Mouse (Mus musculus): ENCODE measurements around the gene Yeats4.

Yeats4 gene

DNA sequence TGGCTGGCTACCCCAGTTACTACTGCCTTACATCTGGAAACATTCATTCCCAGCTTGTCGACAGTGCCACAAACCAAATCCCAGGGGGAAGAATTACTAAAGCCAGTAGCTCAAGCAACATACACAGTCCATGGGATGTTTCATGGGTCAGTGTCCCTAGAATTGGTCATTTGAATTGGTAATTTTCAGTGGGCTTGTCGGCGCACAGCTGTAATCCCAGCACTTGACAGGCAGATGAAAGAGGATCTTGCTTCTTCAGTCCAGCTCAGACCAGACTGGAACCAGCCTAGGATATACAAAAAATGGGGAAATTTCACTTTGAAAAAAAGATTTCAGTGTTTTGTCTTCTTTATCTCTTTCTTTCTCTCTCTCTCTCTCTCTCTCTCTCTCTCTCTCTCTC is 24.6 kb downstream of the Yeats4 start:
- DNase-seq, result no peak

DNA sequence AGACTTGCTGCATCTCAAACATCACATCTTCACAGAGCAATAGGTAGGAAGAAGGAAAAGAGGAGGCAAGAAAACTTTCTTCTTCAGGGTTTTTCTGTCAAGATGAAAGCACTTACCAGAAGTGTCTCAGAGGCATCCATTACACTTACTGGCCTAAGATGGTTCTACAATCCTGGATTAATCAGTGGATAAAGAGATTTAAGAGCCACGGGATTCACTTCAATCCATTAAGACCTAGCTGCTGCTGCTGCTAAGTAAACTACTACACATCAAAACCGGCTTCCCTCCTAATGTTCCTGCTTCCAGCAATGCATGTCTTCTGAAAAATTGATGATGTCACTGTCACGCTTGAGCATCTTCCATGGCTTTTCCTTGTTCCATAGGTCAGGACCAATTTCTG is 27.6 kb downstream of the Yeats4 start:
- DNase-seq, result no peak

DNA sequence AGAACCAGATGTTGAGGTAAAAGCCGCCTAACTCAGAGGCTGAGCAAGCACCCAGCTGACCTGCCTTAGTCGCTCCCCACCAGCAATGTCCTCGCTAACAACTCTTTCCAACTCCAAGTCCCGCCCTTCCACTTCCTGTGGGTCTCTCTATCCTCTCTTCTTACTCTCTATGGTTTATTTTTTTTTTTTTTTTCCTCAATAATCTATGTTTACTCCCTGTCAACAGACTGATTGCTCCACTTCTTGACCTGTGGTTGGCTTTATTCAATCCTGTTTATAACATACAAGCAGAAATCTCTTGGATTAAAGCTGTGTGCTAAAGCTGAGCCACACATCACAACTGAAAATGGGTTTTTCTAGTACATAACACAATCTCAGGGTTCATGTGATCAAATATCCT is 28.6 kb downstream of the Yeats4 start:
- no peak for DNase-seq

DNA sequence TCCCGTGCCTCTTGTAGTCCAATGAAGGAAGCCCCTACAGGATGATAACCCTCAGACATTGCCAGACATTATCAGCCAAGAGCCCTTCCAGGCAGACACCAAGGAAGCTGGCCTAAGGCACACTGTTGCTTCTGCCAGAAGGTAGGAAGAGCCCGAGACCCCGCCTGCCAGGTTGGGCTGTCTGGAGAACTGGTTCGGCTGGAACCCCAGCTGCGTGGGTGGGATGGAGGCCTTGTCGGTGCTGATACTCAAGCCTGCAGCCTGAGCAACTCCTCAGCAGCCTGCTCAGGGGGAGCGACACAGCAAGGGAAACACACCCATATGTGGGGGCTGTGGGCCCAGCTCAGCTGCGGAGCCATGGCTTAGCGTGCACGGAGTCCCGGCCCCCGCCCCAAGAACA is 29.3 kb downstream of the Yeats4 start:
- DNase-seq, result no peak

DNA sequence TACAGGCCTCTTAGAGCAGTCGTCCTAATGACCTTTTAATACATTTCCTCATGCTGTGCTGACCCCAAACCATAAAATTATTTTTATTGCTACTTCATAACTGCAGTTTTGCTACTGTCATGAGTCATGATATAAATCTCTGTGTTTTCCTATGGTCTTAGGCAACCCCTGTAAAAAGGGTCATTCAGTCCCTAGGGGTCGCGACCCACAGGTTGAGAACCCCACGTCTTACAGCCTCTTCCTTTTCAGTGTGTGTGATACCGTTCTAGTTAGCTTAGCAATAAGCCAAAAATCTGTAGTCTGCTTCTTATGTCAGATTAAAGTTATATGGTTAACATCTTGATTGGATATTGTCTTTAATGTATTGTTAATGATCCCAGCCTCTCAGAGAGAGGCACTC is 30.9 kb downstream of the Yeats4 start:
- DNase-seq, result no peak

DNA sequence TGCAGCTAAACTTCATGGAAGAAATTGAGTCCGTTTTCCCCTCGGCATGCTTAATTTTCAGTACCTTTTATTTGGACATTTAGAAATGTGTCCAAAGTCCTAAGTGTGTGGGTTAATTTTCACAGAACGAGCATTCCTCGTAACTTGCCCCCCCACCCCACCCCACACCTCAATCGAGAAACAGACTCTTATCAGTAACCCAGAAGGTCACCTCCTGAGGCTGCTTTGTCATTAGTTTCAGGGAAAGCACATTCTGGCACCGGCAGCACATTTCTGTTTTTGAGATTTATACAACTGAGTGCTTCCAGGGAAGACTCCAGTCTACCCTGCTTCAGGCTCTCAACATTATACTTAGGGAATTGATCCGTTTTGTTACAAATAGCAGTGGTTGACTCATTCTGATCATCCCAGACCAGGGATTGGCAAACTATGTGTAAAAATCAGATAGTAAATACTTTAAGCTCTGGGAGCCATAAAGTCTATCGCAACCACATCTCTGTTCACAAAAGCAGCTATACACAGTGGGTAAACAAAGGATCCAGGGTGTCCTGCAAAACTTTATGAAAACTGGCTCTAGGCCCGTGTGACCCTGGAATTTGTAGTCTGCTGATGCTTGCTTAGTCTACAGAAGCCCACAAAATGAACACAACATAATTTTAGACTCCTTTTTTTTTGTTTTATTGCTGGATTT is 38.8 kb downstream of the Yeats4 start:
- DNase-seq, result no peak

DNA sequence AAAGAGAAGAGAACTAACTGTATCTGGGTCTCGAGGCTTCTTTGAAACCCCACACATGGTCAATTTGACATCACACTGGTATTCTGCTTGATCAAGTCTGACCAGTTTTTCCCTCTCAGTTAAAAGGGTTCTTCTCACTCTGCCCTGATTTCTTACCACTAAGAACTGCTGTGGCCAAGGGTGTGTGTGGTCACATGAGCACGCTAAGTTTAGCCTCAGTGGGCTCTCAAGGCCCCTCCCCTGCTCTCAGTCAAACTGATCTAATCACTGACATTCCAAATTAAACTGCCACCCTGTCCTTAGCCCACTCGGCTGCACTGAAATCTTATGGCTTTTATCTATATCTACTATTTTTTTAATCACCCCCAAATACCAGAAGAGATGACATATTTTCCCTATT is 43.2 kb downstream of the Yeats4 start:
- DNase-seq, result no peak

DNA sequence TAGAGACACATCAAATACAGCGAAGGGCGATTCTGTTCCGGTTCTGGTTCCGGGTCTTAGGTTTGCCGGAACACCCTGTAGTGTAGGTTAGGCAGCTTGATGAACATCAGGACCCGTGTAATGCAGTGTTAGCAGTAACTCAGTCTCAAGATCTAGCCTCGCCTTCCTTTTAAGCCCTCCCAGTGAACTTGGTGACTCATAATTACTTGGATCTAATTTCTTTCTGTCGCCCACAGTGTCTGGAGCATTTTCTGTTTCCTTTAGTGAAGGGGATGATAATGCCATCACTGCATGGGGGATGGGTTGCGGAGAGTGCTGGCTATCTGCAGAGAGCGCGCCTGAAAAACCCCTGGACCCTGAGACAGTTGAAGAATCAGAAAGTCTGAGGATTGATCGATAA is 49.7 kb downstream of the Yeats4 start:
- DNase-seq, result no peak

DNA sequence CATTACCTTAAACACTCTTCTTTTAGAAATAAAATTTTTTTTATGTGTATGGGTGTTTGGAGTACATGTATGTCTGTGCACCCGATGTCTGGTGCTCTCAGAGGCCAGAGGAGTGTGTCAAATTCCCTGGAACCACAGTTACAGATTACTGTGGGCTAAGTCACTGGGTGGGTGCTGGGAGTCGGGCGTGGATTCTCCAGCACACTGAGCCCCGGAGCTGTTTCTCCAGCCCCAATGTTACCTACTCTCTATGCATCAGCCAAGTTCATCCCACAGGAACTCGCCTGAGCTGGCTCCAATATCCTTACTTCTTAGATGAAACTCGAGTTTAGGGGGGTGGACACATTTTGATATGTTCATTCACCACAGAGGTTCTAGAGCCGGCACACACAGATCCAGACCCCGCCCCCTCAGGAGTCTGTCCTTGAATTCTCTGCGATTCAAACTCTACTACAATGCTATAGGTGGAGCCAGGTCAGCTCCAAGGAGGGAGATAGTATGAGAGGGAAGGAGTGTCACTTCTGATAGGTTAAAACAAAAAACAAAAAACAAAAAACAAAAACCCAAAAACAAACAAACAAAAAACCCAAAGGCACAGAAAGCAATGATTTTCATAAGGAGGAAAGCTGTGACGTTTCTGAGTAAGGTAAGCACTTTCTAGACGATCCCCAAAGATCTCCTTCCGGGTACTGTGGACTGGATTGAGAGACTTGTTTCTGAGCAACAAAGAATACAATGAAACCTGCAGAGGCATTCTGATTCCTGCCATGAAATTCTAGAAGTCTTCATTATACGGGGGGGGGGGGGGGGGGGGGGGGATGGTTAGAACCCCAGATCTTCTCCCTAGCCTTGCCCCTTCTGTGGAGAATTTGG is 50.5 kb downstream of the Yeats4 start:
- no peak for DNase-seq

DNA sequence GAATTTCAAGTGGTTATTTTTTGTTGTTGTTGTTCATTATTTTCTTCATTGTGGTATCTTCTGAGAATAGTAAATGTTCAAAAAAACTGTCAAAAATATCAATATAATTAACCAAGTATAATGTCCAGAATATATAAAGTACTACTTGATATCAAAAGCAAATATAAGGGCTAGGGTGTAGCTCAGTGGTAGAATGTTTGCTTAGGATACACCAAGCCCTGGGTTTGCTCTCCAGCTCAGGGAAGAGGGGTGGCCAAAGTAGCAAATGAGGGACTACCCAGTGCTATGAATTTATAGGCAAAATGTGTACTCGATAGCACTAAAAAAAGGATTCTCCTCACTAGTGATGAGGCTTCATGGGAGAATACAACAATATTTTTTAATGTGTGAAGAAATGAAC is 51.2 kb downstream of the Yeats4 start:
- no peak for DNase-seq

DNA sequence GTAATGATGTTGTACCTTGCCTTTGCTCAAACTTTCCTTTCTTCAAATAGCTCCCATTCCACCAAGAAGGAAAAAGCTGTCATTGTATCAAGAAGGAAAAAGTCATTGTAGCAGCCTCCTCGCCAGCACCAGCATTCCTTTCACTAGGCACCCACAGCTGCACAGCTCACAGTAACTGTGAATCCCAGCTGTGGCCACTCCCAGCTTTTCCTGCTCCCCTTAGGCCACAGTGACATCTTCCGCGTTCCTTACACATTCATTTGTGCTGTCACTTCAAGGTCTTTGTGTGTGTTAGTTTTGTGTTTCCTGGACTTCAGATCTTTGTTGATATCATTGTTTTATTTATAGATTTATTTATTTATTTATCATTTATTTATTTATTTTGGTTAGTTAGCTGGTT is 52.2 kb downstream of the Yeats4 start:
- DNase-seq, result no peak

DNA sequence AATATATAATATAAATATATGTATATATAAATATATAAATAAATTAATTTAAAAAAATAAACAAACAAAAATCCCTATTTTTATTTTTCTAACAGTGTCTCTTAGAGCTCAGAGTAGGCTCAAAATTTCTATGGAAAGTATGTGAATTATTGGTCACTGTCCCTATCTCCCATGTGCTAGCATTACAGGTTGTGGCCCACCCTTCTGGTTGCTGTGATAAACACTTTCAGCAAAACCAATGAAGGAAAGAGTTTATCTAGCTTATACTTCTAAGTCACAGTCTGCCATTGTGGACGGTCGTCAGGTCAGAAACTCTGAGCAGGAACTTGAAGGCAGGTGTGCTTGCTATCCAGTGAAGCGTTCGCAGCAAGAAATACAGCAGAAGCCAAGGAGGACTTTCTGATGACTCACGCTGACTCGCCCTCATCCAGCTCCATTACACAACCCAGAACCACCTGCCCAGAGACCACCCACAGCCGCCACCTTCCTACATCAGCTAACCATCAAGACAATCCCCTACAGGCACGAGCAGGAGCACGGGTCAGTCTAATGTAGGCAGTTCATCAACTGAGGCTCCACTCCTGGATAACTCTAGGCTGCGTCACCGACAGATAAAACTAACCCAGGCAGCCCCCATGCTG is 57.4 kb downstream of the Yeats4 start:
- no peak for DNase-seq
